Mouse (Mus musculus) thymus, adult 2 months (tissue): ENCODE measurements around the gene Inpp5f.

ENCODE experiments used
- CTCF ChIP-seq: fragments of 200-500 bp; IDR thresholded peaks from 2 replicates; pipeline ENCODE4 v1.5.1; 2012; ENCODE audit warnings: mild to moderate bottlenecking, control low read depth, low read length, moderate library complexity, borderline replicate concordance; ENCODE audit not compliant: control insufficient read depth, poor library complexity, insufficient read depth; ENCODE audit errors: extremely low read depth
- POLR2A ChIP-seq: fragments of 200-500 bp; IDR thresholded peaks from 2 replicates; pipeline ENCODE4 v1.6.1; 2012; ENCODE audit warnings: mild to moderate bottlenecking, low read length, control low read depth, moderate library complexity; ENCODE audit not compliant: control insufficient read depth, poor library complexity, insufficient read depth; ENCODE audit errors: extremely low read depth

DNA sequence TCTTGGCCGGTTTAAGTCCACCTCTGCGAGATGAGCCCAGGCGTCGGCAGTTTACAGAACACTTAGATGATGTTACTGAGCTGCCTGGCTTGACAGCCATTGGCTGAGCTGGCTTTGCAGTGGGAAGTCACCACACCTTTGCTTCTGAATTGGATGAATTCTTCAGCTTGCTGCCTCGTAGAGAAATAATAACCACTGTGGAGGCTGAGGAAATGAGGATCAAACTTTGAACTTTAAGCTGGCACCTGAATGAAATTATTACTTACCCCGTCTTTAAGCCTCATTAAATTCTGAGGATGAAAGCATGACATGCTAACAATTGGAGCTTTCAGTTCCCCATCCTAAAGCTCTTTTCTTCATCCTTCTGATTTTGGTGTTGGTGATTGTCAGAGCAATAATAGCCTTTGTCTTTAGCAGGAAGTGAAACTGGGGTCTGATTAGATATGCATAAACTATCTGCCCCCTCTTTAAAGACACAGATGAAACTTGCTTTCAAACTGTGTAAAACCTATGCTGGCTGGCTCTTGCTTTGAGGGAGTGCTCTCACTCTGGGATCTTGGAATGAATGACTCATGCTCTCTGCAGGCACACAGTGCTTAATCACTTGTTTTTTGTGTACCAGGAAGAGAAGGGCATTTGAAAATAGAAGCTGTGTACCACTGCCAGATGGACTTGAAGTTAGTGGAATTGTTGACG lies 11.3 kb downstream of the Inpp5f start:
- TF ChIP-seq CTCF (no peak), POLR2A (no peak)
